Mouse (Mus musculus) kidney, adult 2 months (tissue): ENCODE measurements around the gene 1700030J22Rik.

Experiments used
- CTCF ChIP-seq: fragments of 200-500 bp; conservative IDR thresholded peaks from 2 replicates; pipeline ENCODE4 v1.5.1; 2011; ENCODE audit warnings: low read depth, mild to moderate bottlenecking, control low read depth, low read length, moderate library complexity, mixed read lengths; ENCODE audit not compliant: insufficient read depth, insufficient read length
- POLR2A ChIP-seq: fragments of 200-500 bp; IDR thresholded peaks from one replicate; pipeline ENCODE4 v1.6.1; 2011; ENCODE audit warnings: low read depth, low read length, control low read depth

DNA sequence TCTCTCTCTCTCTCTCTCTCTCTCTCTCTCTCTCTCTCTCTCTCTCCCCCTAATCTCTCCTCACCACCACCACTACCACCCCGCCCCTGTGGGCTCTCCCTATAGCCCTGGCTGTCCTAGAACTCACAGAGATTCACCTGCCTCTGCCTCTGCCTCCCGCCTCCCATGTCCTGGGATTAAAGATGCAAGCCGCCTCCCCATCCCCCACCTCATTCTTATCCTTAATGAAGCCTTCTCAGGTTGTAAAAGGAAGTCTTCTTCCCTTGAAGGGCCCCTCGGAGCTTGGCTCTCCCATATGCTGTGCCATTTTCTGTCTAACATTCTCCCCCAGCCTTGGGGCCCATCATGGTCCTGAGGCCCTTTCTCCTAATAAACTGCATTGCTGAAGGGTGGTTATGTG is 36.9 kb upstream of the 1700030J22Rik start:
- no peak for TF ChIP-seq CTCF
- TF ChIP-seq POLR2A = no peak
